Mouse (Mus musculus): ENCODE data around the gene Dcaf10. TPM values are rescaled to one million over a fixed set of nuclear protein-coding genes. Genes with fewer than 3 reads are reported as not detected.

The Dcaf10 gene
- polyA plus RNA-seq, 1 experiment from 2014 or later: 12.8 TPM

GRCm38 (mm10) chr4:45411181-45411790, 69.4 kb downstream of the Dcaf10 start:
- peaks cover 19% of the 10 kb centered on the region for H3K4me1 ChIP-seq
- no peak for ATAC-seq (ENCODE audit: low FRiP score, low read depth)
- no peak overlapping the region for H3K27ac ChIP-seq (replicated peaks)
- no peak overlapping the region for H3K4me3 ChIP-seq
- no peaks in the 10 kb centered on the region for H3K9me3 ChIP-seq
- H3K9ac ChIP-seq (replicated peaks): no peak overlapping the region
- 92% methylated on average over 8 of the region's 8 CpGs for WGBS
- H3K4me2 ChIP-seq (replicated peaks): no peak overlapping the region
- H3K36me3 ChIP-seq: no peaks in the 10 kb centered on the region
- H3K27me3 ChIP-seq: peaks cover 16% of the 10 kb centered on the region

- no peaks in the 10 kb centered on the region for H3K9me3 ChIP-seq
- WGBS: 70% methylated on average over 16 of the region's 16 CpGs
- no peak overlapping the region for H3K4me3 ChIP-seq
- peaks cover 6% of the 10 kb centered on the region for H3K4me1 ChIP-seq
- H3K27me3 ChIP-seq: peaks cover 19% of the 10 kb centered on the region
- no peak overlapping the region for H3K27ac ChIP-seq (replicated peaks)
- H3K36me3 ChIP-seq: no peaks in the 10 kb centered on the region
- no peak for ATAC-seq (ENCODE audit: low FRiP score, low read depth)
- no peak overlapping the region for H3K9ac ChIP-seq (replicated peaks)
- no peak overlapping the region for H3K4me2 ChIP-seq (replicated peaks)
Observed at GRCm38 (mm10) chr4:45412433-45413192, 70.7 kb downstream of the Dcaf10 start.

- Histone ChIP-seq H3K36me3 (no peaks in the 10 kb centered on the region), H3K4me1 (peaks cover 13% of the 10 kb centered on the region), H3K4me2 (replicated peaks) (no peak overlapping the region), H3K9ac (replicated peaks) (no peak overlapping the region), H3K9me3 (no peaks in the 10 kb centered on the region), H3K4me3 (no peak overlapping the region), H3K27me3 (peaks cover 26% of the 10 kb centered on the region), H3K27ac (replicated peaks) (no peak overlapping the region)
- 83% methylated on average over 9 of the region's 9 CpGs for WGBS
- no peak for ATAC-seq (ENCODE audit: low FRiP score, low read depth)
Observed at GRCm38 (mm10) chr4:45413674-45414338, 71.9 kb downstream of the Dcaf10 start.

GRCm38 (mm10) chr4:45416314-45416713, 74.4 kb downstream of the Dcaf10 start:
- 71% methylated on average over 7 of the region's 7 CpGs for WGBS
- no peak overlapping the region for H3K4me2 ChIP-seq (replicated peaks)
- no peaks in the 10 kb centered on the region for H3K36me3 ChIP-seq
- peaks cover 14% of the 10 kb centered on the region for H3K27me3 ChIP-seq
- H3K9ac ChIP-seq (replicated peaks): no peak overlapping the region
- ATAC-seq (ENCODE audit: low FRiP score, low read depth): no peak
- H3K9me3 ChIP-seq: no peaks in the 10 kb centered on the region
- no peak overlapping the region for H3K4me3 ChIP-seq
- peaks cover 19% of the 10 kb centered on the region for H3K4me1 ChIP-seq
- H3K27ac ChIP-seq (replicated peaks): no peak overlapping the region

- peaks cover 14% of the 10 kb centered on the region for H3K27me3 ChIP-seq
- WGBS: 27% methylated on average over 10 of the region's 11 CpGs
- H3K4me2 ChIP-seq (replicated peaks): peak overlapping the region; percentile 15; the same call in 1 of the 2 replicates
- ATAC-seq (ENCODE audit: low FRiP score, low read depth): peak; percentile 39; the same call in 1 of the 2 replicates
- H3K36me3 ChIP-seq: no peaks in the 10 kb centered on the region
- no peak overlapping the region for H3K27ac ChIP-seq (replicated peaks)
- no peak overlapping the region for H3K4me3 ChIP-seq
- peaks cover 23% of the 10 kb centered on the region for H3K4me1 ChIP-seq
- H3K9me3 ChIP-seq: no peaks in the 10 kb centered on the region
- no peak overlapping the region for H3K9ac ChIP-seq (replicated peaks)
Observed at GRCm38 (mm10) chr4:45418229-45418950, 76.5 kb downstream of the Dcaf10 start.

GRCm38 (mm10) chr4:45419051-45419450, 77.2 kb downstream of the Dcaf10 start:
- Histone ChIP-seq H3K27ac (replicated peaks) (no peak overlapping the region), H3K36me3 (no peaks in the 10 kb centered on the region), H3K4me2 (replicated peaks) (no peak overlapping the region), H3K4me1 (peaks cover 30% of the 10 kb centered on the region), H3K9ac (replicated peaks) (no peak overlapping the region), H3K4me3 (no peak overlapping the region), H3K9me3 (no peaks in the 10 kb centered on the region), H3K27me3 (peaks cover 20% of the 10 kb centered on the region)
- ATAC-seq (ENCODE audit: low FRiP score, low read depth): no peak
- WGBS: 78% methylated on average over 4 of the region's 4 CpGs

- no peak overlapping the region for H3K4me2 ChIP-seq (replicated peaks)
- H3K27me3 ChIP-seq: peaks cover 28% of the 10 kb centered on the region
- H3K9ac ChIP-seq (replicated peaks): no peak overlapping the region
- WGBS: 39% methylated on average over 3 of the region's 3 CpGs
- no peaks in the 10 kb centered on the region for H3K36me3 ChIP-seq
- no peak overlapping the region; the same call in 1 of the 2 replicates for H3K27ac ChIP-seq (replicated peaks)
- no peak overlapping the region for H3K4me3 ChIP-seq
- ATAC-seq (ENCODE audit: low FRiP score, low read depth): no peak
- no peaks in the 10 kb centered on the region for H3K9me3 ChIP-seq
- peaks cover 33% of the 10 kb centered on the region for H3K4me1 ChIP-seq
Observed at GRCm38 (mm10) chr4:45420733-45421132, 78.8 kb downstream of the Dcaf10 start.

- Histone ChIP-seq H3K4me1 (peaks cover 38% of the 10 kb centered on the region), H3K4me3 (no peak overlapping the region), H3K9me3 (no peaks in the 10 kb centered on the region), H3K27me3 (peaks cover 26% of the 10 kb centered on the region; the same call in 1 of the 2 replicates), H3K9ac (replicated peaks) (no peak overlapping the region), H3K36me3 (no peaks in the 10 kb centered on the region), H3K4me2 (replicated peaks) (no peak overlapping the region), H3K27ac (replicated peaks) (no peak overlapping the region)
- 69% methylated on average over 11 of the region's 11 CpGs for WGBS
- no peak for ATAC-seq (ENCODE audit: low FRiP score, low read depth)
Observed at GRCm38 (mm10) chr4:45421519-45422260, 79.8 kb downstream of the Dcaf10 start.

GRCm38 (mm10) chr4:45422640-45423039, 80.7 kb downstream of the Dcaf10 start:
- Histone ChIP-seq H3K27ac (replicated peaks) (no peak overlapping the region), H3K4me3 (no peak overlapping the region), H3K36me3 (no peaks in the 10 kb centered on the region), H3K9ac (replicated peaks) (no peak overlapping the region), H3K4me1 (peaks cover 47% of the 10 kb centered on the region), H3K9me3 (no peaks in the 10 kb centered on the region), H3K27me3 (peaks cover 24% of the 10 kb centered on the region; the same call in 1 of the 2 replicates), H3K4me2 (replicated peaks) (no peak overlapping the region)
- ATAC-seq (ENCODE audit: low FRiP score, low read depth): no peak
- 87% methylated on average over 10 of the region's 10 CpGs for WGBS

GRCm38 (mm10) chr4:45423406-45423805, 81.5 kb downstream of the Dcaf10 start:
- WGBS: 12% methylated on average over 8 of the region's 8 CpGs
- Histone ChIP-seq H3K9me3 (no peaks in the 10 kb centered on the region), H3K4me3 (no peak overlapping the region), H3K4me2 (replicated peaks) (no peak overlapping the region), H3K36me3 (no peaks in the 10 kb centered on the region), H3K27me3 (peaks cover 19% of the 10 kb centered on the region; the same call in 1 of the 2 replicates), H3K9ac (replicated peaks) (0 out of 2 replicates have a peak overlapping the region, but pooled peaks have one; percentile 28), H3K27ac (replicated peaks) (no peak overlapping the region), H3K4me1 (peaks cover 50% of the 10 kb centered on the region)
- ATAC-seq (ENCODE audit: low FRiP score, low read depth): no peak
